Mouse (Mus musculus) left cerebral cortex, postnatal 36 days (tissue): ENCODE measurements around the gene Hist1h2ak. TPM values are rescaled to one million over a fixed set of nuclear protein-coding genes. Genes with fewer than 3 reads are reported as not detected.
"Not testable (repeated sequence)": the region's sequence is repeated elsewhere in the genome, so short reads cannot be mapped to it uniquely, and the experiment has no call there.

ENCODE experiments used
- DNase-seq, 2 experiments: peaks; one replicate each; pipeline ENCODE4 v3.0.0; 2021 to 2022; ENCODE audit warnings: low spot score in 2 of 2, mixed read lengths in 1 of 2
- intact Hi-C: fragments of 180-260 bp; cut with DNase I; formaldehyde crosslinking; loops from one replicate; pipeline ENCODE4 v1.15.1; 2025
- total RNA-seq, 2 experiments: library from RNA; stranded (reverse); gene quantifications; 2 replicates each; pipeline ENCODE4 v1.2.3; 2021

Hist1h2ak gene
- total RNA-seq, 2 experiments from 2014 or later: 14.8 to 15.0 TPM

DNA sequence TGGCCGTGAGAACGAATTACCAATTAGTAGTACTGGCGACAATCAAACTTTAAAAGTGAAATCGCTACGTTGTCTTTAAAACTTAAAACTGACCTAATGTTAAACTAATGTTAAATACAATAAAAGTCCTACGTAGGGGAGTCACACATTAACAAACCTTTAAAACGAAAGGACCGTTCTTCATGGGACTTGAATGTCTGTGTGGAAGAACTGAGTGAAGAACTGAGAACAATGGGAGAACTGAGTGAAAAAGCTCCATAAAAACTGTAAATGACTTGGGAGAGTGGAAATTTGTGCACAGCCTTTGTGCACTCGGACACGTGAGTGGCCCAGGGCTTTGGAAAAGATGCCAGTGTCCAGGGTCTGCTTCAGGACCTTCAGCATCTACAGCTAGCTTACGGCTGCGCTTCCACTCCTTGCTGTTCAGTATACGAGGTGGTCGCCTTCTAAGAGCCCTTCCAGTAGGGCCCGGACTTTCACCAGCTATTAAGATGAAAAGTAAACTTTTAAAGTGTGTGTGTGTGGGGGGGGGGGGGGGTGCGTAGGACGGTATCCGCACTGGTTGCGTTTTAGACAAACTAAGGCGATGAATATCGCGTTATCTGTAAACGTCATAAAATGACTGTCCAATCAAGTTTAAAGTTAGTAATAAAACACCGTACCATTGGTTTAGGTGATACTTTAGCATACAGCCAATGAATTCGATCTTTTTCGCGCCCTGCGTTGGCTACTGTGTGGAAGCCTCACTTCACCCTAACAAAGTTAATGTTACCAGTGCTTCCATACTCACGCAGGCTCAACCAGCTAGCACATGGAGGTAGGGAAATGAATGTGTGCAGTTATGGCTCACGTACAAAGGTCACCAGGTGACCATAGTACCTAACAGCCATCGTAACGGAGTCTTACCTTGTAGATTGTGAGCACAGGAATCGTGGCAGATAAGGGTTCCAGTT is 25.5 kb upstream of the Hist1h2ak start:
- DNase-seq: peak; percentile 52 to 58
- intact Hi-C loops: no loop called here

GRCm38 (mm10) chr13:21755707-21756106 is 2.1 kb upstream of the Hist1h2ak start:
- intact Hi-C loops: no loop called here
- DNase-seq: no peak

- intact Hi-C loops: loop anchor here (5.0 kb wide), 1 partner anchor 37 kb away; the partner anchor contains the start of genes Hist1h2ai, Hist1h2bl and Hist1h3h
- not testable (repeated sequence) for DNase-seq
Measured at GRCm38 (mm10) chr13:21754294-21755001, 821 bp upstream of the Hist1h2ak start.

DNA sequence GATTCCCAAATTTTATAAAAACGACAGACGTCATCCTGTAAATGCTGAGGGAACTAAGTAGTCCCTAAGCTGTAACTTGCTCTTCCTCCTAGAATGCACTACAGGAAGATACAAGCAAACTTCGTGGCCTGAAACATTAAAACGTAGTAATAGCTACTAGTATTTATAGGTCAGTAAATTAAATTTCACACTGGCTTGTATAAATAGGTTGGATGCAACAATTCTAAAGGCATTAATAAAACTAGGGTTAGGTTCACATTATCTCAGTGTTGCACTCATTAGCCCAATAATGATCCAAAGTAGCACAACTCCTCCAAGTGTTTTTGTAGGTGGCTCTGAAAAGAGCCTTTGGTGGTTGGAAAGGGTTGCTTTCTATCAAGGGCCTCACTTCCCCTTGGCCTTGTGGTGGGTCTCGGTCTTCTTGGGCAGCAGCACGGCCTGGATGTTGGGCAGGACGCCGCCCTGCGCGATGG is 540 bp downstream of the Hist1h2ak start:
- intact Hi-C loops: loop anchor here (5.0 kb wide), 1 partner anchor 36 kb away; the partner anchor contains the start of genes Hist1h2ai, Hist1h2bl and Hist1h3h
- DNase-seq: no peak

DNA sequence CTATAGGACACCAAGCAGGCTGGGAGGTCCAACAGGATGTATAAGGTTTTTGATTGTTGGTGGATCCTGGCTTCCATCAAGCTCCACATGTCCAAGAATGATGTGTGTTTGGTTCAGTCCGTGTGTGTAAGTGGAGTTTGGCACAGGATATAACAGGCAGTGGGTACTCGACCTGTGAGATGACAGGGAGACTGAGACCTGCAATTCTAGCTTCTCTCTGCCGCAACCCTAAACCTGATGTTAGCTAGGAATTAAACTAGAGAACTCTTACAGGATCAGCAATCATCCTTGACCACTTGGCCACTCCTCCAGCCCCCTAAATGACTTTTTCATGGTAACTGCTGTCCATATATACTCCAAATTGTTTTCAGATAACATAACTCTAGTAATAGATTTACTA is 1.3 kb downstream of the Hist1h2ak start:
- DNase-seq: no peak
- intact Hi-C loops: loop anchor here (5.0 kb wide), 1 partner anchor 35 kb away; the partner anchor contains the start of genes Hist1h2ai, Hist1h2bl and Hist1h3h

GRCm38 (mm10) chr13:21751827-21752226 is 1.8 kb downstream of the Hist1h2ak start:
- no peak for DNase-seq
- intact Hi-C loops: loop anchor here (1.0 to 5.0 kb wide), 3 partner anchors 18 to 35 kb away; partner anchors contain the start of genes Hist1h2ai, Hist1h2an, Hist1h2bl and Hist1h2bp

DNA sequence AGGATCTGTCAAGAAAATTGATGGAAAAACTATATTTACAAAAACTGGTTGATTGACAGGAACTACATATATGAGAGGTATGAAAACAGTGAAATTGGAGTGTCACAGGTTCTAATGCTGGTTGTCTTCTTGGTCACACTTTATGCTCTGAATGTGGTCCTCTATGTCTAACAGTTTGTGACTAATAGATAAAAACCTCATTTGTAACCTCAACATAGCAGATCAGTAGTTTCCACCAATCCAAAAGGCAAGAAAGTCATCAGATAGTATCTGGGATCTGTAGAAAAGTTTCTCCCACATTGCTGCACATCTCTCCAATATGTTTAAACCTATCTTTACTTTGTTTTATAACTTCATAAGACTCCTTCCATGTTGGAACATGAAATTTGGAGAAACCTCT is 2.2 kb downstream of the Hist1h2ak start:
- intact Hi-C loops: loop anchor here (1.0 to 5.0 kb wide), 3 partner anchors 17 to 35 kb away; partner anchors contain the start of genes Hist1h2ai, Hist1h2an, Hist1h2bl and Hist1h2bp

DNA sequence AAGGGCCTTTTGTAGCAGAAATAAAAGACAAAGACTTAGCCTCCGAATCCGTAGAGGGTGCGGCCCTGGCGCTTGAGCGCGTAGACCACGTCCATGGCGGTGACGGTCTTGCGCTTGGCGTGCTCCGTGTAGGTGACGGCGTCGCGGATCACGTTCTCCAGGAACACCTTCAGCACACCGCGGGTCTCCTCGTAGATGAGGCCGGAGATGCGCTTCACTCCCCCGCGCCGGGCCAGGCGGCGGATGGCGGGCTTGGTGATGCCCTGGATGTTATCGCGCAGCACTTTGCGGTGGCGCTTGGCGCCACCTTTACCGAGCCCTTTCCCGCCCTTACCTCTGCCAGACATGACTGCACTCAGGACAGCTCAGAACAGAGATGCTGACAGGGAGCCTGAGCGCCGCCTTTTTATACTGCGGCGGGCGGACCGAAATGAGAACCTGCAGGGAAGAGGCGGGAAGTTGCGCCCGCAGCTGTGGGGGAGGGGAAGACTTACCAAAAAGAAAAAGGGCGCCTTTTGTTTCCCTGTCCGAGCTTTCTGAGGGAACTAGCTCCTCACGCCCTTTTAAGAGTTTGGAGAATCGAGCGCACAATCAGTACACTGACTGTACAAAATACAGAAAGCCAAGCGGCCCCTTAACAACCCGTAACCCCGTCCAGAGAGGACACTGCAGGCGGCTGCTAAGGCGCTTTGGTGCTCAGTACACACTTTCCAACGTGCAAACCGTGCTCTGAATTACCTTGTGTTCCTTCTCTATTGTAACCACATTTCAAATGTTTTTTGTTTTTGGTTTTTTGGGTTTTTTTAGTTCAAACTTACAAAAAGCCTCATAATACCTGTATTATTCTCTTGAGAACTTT is 3.2 kb downstream of the Hist1h2ak start, which contains the start of gene Hist1h4k:
Hist1h4k (minus strand) TSS at position 347 of the 859 bp plus-strand sequence.
- intact Hi-C loops: loop anchor here (1.0 to 5.0 kb wide), 3 partner anchors 16 to 36 kb away; partner anchors contain the start of genes Hist1h2ai, Hist1h2an, Hist1h2bl and Hist1h2bp
- peak; percentile 94 for DNase-seq

More for the DNA sequence above, 2.2 kb downstream of the Hist1h2ak start:
- DNase-seq: no peak

GRCm38 (mm10) chr13:21749387-21750158 is 4.1 kb downstream of the Hist1h2ak start:
- intact Hi-C loops: loop anchor here (2.0 to 5.0 kb wide), 2 partner anchors 32 to 37 kb away; partner anchors contain the start of genes Hist1h2ai, Hist1h2an, Hist1h2bl and Hist1h2bp
- DNase-seq: no peak

DNA sequence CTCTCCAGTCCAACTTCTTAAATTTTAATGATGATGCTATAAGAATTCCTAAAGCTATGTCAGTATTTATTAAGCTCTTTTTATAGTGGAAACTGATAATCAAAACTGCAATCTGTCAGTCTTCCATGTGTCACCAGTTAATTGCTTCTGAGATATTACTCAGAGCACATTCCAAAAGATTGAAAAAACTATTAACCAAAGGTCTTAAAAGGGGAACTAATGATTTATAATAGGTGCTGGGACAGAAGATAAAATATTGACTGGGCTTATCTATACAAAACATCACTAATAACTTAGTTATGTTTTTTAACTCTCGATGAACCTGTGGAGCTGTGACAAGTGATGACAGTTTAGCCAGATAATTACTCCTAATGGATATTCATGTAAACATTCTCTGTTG is 8.6 kb downstream of the Hist1h2ak start:
- intact Hi-C loops: no loop called here

GRCm38 (mm10) chr13:21734906-21735767 is 18.5 kb downstream of the Hist1h2ak start, which contains the start of gene Hist1h4j:
Gene Hist1h4j, plus strand, starts transcription at chr13:21735064.
- peak; percentile 75 to 78 for DNase-seq
- intact Hi-C loops: loop anchor here (1.0 kb wide), 1 partner anchor 16 kb away; no protein-coding TSS in a partner anchor

More for the DNA sequence above, 8.6 kb downstream of the Hist1h2ak start:
- DNase-seq: no peak

- peak; percentile 57 to 59 for DNase-seq
- intact Hi-C loops: loop anchor here (1.0 kb wide), 1 partner anchor 17 kb away; no protein-coding TSS in a partner anchor
Measured at GRCm38 (mm10) chr13:21734010-21734905, 19.4 kb downstream of the Hist1h2ak start.

DNA sequence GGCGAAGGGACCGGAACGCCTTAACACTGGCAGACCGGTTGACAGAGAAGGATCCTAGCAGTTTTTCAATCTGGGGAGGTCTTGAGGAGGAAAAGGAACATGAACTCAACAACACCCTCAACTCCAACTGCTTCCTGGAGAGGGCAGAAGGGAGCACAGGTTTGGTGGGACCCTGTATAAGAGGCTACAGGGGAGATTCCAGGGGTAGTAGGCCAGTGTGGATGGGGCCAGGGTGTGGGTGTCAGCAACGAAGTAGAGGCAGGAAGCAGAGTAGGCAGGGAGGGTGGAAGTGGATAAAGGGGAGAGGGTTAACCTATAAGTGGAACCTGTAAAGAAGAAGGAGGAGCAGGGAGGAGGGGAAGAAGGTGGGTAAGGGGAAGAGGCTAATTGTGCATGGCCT is 20.2 kb downstream of the Hist1h2ak start:
- intact Hi-C loops: loop anchor here (2.0 kb wide), 1 partner anchor 19 kb away; no protein-coding TSS in a partner anchor
- no peak for DNase-seq

- intact Hi-C loops: loop anchor here (10.0 kb wide), 1 partner anchor 1955 kb away; the partner anchor contains the start of genes Hist1h2ac and Hist1h2bc
- no peak for DNase-seq
Measured at GRCm38 (mm10) chr13:21729544-21729943, 24.1 kb downstream of the Hist1h2ak start.

DNA sequence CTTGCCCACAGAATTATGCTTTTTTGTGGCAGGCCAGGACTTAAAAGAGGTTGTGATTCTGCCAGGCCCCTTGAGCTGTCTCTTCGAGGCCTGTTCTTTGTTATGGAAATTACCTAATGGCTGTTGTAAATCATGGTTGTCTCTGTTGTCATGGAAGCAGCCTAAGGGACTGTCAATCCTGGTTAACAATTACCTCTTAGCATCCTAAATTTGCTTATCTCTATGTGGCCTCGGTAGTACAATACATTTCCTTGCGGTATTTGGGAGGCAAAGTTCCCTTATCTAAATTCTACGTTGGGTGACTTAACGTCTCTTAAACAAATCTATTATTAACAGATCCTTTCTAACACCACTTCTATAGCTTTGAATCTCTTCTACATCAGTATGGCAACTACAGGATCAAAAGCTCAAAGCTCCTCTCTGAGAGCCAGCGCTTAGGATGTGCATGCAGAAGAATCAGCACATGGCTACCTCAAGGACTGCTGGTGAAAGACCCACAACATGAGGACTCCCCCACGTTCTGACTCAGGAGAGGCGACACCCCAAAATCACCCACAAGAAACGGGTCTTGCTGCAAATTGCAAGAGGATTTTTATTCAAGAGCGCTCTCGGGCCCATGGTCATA is 25.6 kb downstream of the Hist1h2ak start:
- DNase-seq: no peak
- intact Hi-C loops: loop anchor here (10.0 kb wide), 1 partner anchor 1957 kb away; the partner anchor contains the start of genes Hist1h2ac and Hist1h2bc
